Mouse (Mus musculus) neural tube, embryonic 14.5 days (tissue): ENCODE measurements around the gene Zw10. TPM values are rescaled to one million over a fixed set of nuclear protein-coding genes. Genes with fewer than 3 reads are reported as not detected.

Experiments
- ATAC-seq: fragments of 200-750 bp; cut with Nextera tagmentation; 2 replicates; pipeline ENCODE4 v1.8.0; 2017; ENCODE audit warnings: low read depth, mild to moderate bottlenecking, moderate TSS enrichment, moderate library complexity
- H3K27ac ChIP-seq: fragments of 300-500 bp; sonication (generic); 2 replicates; pipeline ENCODE4 v1.5.1; 2014; ENCODE audit warnings: low read depth, mild to moderate bottlenecking, control low read depth, low read length, moderate library complexity, mixed read lengths
- H3K27me3 ChIP-seq: fragments of 300-500 bp; sonication (generic); 2 replicates; pipeline ENCODE4 v1.6.1; 2014; ENCODE audit warnings: low read length; ENCODE audit not compliant: control insufficient read depth, insufficient read depth
- H3K36me3 ChIP-seq: fragments of 300-500 bp; sonication (generic); 2 replicates; pipeline ENCODE4 v1.6.1; 2014; ENCODE audit warnings: low read length, mixed read lengths; ENCODE audit not compliant: control insufficient read depth, insufficient read depth
- H3K4me1 ChIP-seq: fragments of 300-500 bp; sonication (generic); 2 replicates; pipeline ENCODE4 v1.6.1; 2014; ENCODE audit warnings: low read length; ENCODE audit not compliant: control insufficient read depth, insufficient read depth
- H3K4me2 ChIP-seq: fragments of 300-500 bp; sonication (generic); 2 replicates; pipeline ENCODE4 v1.6.1; 2014; ENCODE audit warnings: mild to moderate bottlenecking, low read depth, low read length, control low read depth
- H3K4me3 ChIP-seq: fragments of 300-500 bp; sonication (generic); 2 replicates; pipeline ENCODE4 v1.5.1; 2014; ENCODE audit warnings: low read depth, low read length, control low read depth, mixed read lengths
- H3K9ac ChIP-seq: fragments of 300-500 bp; sonication (generic); replicated peaks from 2 replicates; pipeline ENCODE4 v1.6.1; 2014; ENCODE audit warnings: low read depth, mild to moderate bottlenecking, control low read depth, low read length, mixed read lengths
- H3K9me3 ChIP-seq: fragments of 300-500 bp; sonication (generic); 2 replicates; pipeline ENCODE4 v1.6.1; 2016; ENCODE audit warnings: low read length; ENCODE audit not compliant: control insufficient read depth
- WGBS: fragments of 180-500 bp; shearing (Covaris S2); extraction: QIAGEN DNeasy Blood & Tissue Kit; methylation state at CpG from one replicate; pipeline ENCODE4 v1.1.7; 2014; 5-methylcytosine and 5-hydroxymethylcytosine counted together
- polyA plus RNA-seq: library from polyadenylated mRNA; unstranded; fragments of >200 nt; fragmentation: Nextera tagmentation; extraction: Ambion mirVana; gene quantifications from 2 replicates; pipeline ENCODE4 v1.2.1, GENCODE M21; 2014

The Zw10 gene
- polyA plus RNA-seq, 1 experiment from 2014 or later = 25.3 TPM

DNA sequence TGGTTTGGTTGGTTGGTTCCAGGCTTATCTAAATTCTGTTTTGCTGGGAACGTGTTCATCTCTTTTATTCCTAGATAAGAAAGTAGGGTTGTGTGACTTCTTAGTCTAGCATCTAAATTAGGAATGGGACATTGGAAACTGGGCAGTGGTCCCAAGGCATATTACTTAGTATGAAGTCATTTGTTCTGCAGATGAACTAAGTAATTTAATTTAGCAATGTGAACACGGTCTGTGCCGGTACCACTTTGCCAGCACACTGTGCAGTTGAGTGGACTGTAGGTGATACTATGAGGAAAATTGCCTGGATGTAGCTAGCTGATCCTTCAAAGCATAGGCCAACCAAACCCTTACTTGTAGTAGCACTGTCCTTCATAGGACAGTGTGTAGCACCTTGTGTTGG lies 21.4 kb downstream of the Zw10 start:
- ATAC-seq = no peak
- Histone ChIP-seq H3K4me1 (no peaks in the 10 kb centered on the region), H3K27ac (no peak overlapping the region), H3K9me3 (no peaks in the 10 kb centered on the region), H3K4me2 (no peak overlapping the region), H3K36me3 (peaks cover 18% of the 10 kb centered on the region), H3K4me3 (no peak overlapping the region), H3K27me3 (no peaks in the 10 kb centered on the region), H3K9ac (no peak overlapping the region)
- 94% methylated on average over 3 of the region's 3 CpGs for WGBS

DNA sequence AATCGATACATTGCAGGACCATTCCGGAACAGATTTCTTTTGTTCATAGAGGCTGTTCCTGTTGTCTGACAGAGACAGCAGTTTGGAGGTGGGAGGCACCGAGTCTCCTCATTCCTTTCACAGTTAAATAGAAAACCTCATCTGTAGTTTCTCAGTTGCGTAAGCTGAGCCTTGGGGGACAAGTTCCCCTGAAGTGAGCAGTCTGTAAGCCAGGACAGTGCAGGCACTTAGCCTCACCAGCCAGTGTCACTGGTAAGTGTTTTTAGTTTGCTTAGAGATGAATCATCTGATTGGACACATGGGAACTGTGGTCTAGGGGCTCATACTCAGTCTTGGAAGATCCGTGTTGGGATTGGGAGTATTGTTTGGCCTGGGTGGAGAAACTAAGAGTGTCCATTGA lies 25.7 kb downstream of the Zw10 start, which contains the start of gene Tmprss5:
TSS of gene Tmprss5 (plus strand) at position 154 of the 400 bp plus-strand sequence.
- no peak within 1 kb of the TSS for H3K9ac ChIP-seq
- H3K27ac ChIP-seq = no peak within 1 kb of the TSS
- WGBS = 48% methylated on average over 5 of the region's 5 CpGs
- H3K4me2 ChIP-seq = no peak within 1 kb of the TSS
- H3K27me3 ChIP-seq = no peaks in the 10 kb centered on the region
- H3K4me1 ChIP-seq = no peaks in the 10 kb centered on the region
- H3K9me3 ChIP-seq = no peaks in the 10 kb centered on the region
- H3K36me3 ChIP-seq = peaks cover 13% of the 10 kb centered on the region; the same call in 1 of the 2 replicates
- no peak for ATAC-seq
- no peak within 1 kb of the TSS for H3K4me3 ChIP-seq

DNA sequence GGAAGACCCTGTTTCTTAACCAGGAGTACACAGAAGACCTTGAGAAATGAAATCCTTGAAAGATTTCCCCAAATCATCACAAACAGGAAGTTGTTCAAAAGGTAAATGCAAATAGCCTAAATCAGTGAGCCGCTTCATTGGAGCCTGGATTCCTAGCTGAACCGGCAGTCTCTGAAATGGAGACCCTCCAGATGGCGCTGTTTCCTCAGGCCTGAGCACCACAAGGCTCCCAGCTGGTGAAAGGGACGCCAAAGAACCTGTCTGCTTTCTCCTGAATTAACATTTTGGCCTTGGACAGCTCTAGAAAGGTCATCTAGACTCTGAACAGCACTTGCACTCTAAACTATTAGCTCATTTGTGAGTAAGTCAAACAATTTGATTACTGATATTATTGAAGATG lies 26.1 kb downstream of the Zw10 start:
- no peak overlapping the region for H3K4me2 ChIP-seq
- H3K27me3 ChIP-seq = no peaks in the 10 kb centered on the region
- no peak for ATAC-seq
- no peak overlapping the region for H3K4me3 ChIP-seq
- peaks cover 13% of the 10 kb centered on the region; the same call in 1 of the 2 replicates for H3K36me3 ChIP-seq
- 3% methylated on average over 4 of the region's 4 CpGs for WGBS
- H3K9me3 ChIP-seq = no peaks in the 10 kb centered on the region
- no peak overlapping the region for H3K9ac ChIP-seq
- no peaks in the 10 kb centered on the region for H3K4me1 ChIP-seq
- no peak overlapping the region for H3K27ac ChIP-seq

DNA sequence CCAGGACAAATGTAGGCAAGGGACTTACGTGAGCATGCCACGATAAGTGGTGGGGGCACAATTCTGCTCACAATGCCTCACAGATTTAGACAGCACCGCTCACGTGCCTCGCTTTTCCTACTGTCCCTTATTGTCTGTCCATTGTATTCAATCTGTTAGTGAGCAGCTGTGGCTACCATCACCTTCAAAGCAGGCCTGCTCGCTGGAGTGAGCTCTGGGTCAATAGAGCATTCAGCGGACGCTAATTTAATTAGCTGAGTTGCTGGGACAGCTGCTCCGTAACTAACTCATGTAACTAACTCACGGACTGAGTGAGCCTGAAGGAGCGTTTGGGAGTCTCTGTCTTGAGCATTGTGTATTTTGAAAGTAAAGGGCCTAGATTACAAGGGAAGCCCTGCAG lies 31.9 kb downstream of the Zw10 start:
- H3K4me3 ChIP-seq = no peak overlapping the region
- WGBS = 16% methylated on average over 11 of the region's 11 CpGs
- no peaks in the 10 kb centered on the region for H3K36me3 ChIP-seq
- H3K9ac ChIP-seq = no peak overlapping the region
- H3K4me1 ChIP-seq = 0 out of 2 replicates have a peak, but pooled peaks cover 3% of the 10 kb centered on the region
- H3K4me2 ChIP-seq = no peak overlapping the region
- no peak for ATAC-seq
- H3K27ac ChIP-seq = no peak overlapping the region
- H3K9me3 ChIP-seq = no peaks in the 10 kb centered on the region
- H3K27me3 ChIP-seq = no peaks in the 10 kb centered on the region

DNA sequence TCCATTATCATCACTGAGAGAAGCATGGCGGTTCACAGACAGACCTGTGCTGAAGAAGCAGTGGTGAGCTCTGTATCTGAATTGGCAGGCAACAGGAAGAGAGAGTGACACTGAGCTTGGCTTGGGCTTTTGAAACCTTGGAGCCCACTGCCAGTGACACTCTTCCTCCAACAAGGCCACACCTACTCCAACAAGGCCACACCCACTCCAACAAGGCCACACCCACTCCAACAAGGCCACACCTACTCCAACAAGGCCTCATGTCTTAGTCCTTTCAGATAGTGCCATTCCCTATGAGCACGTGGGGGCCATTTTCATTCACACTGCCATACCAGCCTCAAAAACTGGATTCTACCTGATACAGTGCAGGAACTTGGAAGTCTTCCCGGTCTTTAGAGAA lies 43.5 kb downstream of the Zw10 start:
- Histone ChIP-seq H3K27ac (no peak overlapping the region), H3K4me2 (no peak overlapping the region), H3K9ac (no peak overlapping the region), H3K27me3 (no peaks in the 10 kb centered on the region), H3K4me3 (no peak overlapping the region), H3K9me3 (no peaks in the 10 kb centered on the region), H3K36me3 (no peaks in the 10 kb centered on the region), H3K4me1 (no peaks in the 10 kb centered on the region)
- ATAC-seq = no peak
- whole genome bisulfite sequencing = 93% methylated on average over 3 of the region's 3 CpGs

DNA sequence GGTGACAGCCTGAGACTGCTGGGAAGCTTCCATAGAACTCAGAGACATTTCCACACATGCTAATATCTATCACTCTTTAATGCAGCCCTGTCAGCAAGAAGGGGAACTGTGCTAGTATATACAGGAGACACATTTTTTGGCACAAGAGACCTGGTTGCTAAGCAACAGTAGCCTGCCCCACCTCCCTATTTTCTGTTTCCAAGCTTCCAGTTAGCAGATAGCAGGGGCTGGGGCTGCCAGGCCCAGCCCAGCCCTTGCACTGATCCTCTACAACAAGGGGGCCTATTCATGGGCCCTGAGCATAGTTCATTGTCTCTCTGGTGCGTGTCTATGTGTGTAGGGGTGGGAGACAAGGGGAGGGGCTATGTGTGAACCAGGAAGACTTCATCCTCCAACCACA lies 46.9 kb downstream of the Zw10 start:
- Histone ChIP-seq H3K4me2 (no peak overlapping the region), H3K4me1 (no peaks in the 10 kb centered on the region), H3K4me3 (no peak overlapping the region), H3K27ac (no peak overlapping the region), H3K27me3 (no peaks in the 10 kb centered on the region), H3K9ac (no peak overlapping the region), H3K9me3 (no peaks in the 10 kb centered on the region), H3K36me3 (no peaks in the 10 kb centered on the region)
- peak; percentile 92 for ATAC-seq
- WGBS = 14% methylated on average over 1 of the region's 1 CpGs

DNA sequence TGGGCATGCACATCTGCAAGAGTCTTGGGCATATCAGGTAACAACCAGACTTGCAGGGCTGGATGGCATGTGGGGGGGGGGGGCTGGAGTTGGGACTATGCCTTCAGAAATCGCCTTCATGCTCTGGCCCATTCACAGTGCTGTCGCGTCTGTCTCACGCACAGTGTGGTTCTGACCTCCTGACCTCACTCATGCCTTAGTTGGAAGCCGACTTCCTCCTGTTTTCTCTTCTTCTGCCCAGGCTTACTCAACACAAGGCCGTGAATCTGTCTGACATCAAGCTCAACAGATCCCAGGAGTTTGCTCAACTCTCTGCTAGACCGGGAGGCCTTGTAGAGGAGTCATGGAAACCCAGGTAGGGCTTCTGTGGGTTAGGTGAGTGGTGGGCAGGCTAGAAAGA lies 53.7 kb downstream of the Zw10 start:
- WGBS = 50% methylated on average over 7 of the region's 7 CpGs
- no peaks in the 10 kb centered on the region for H3K9me3 ChIP-seq

DNA sequence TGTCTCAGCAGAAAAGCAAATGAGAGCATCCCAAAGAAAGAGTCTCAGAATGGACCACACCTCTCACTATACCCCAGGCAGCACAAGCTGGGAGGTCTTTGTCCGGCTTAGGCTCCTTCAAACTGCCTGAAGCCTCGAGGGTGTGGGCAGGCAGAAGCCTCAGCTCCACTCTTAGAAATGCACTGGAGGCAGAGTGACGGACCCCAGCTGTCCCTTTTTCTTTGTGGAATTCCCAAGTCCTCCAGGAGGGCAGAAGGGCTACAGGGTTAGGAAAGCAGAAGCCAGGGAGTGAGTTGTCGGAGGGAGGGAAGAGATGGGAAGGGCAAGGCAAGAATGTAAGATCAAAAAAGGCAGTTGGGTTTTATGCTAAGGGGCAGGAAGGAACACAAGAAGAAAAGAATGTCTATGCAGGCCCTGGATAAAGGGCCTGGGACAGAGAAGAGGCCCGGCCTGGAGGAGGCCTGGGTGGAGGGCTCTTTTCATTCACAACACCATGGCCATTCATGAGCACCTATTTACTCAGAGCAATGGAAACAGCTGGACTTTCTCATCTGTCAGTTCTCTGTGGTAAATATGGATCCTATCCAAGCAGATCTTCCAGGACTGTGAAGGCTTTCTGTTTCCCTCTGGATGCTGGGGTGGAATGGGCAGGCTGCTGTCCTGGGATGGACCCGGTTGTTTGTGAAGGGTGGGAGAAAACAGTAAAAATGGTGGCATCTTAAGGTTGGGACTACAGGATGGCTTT lies 55.2 kb downstream of the Zw10 start:
- ATAC-seq = no peak
- Histone ChIP-seq H3K4me3 (no peak overlapping the region), H3K4me2 (no peak overlapping the region), H3K27me3 (no peaks in the 10 kb centered on the region), H3K27ac (no peak overlapping the region), H3K4me1 (no peaks in the 10 kb centered on the region), H3K36me3 (no peaks in the 10 kb centered on the region), H3K9me3 (no peaks in the 10 kb centered on the region), H3K9ac (no peak overlapping the region)
- 47% methylated on average over 6 of the region's 6 CpGs for WGBS

More for the DNA sequence above, 53.7 kb downstream of the Zw10 start:
- H3K4me2 ChIP-seq = no peak overlapping the region
- H3K36me3 ChIP-seq = no peaks in the 10 kb centered on the region
- no peak overlapping the region for H3K4me3 ChIP-seq
- no peaks in the 10 kb centered on the region for H3K27me3 ChIP-seq
- no peaks in the 10 kb centered on the region for H3K4me1 ChIP-seq
- ATAC-seq = no peak
- H3K27ac ChIP-seq = no peak overlapping the region
- no peak overlapping the region for H3K9ac ChIP-seq

DNA sequence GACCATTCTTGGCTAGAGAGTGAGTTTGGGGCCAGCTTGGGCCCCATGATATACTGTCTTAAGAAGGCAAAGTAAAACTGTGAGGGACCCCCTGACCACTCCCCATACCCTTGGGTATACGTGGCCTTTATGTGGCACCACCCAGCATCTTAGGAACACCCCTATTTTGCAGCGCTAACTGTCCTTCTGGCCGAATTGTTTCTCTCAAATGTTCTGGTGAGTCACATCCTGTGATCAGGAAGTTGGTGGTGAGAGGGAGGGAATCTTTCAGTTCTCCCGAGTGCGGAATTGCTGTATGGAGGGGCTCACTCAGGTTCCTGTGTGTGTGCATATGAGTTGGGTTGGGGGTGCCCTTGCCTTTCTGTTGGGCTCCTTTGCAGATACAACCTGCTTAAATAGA lies 55.9 kb downstream of the Zw10 start:
- Histone ChIP-seq H3K9me3 (no peaks in the 10 kb centered on the region), H3K27me3 (no peaks in the 10 kb centered on the region), H3K4me2 (no peak overlapping the region), H3K27ac (no peak overlapping the region), H3K9ac (no peak overlapping the region), H3K4me3 (no peak overlapping the region), H3K36me3 (no peaks in the 10 kb centered on the region), H3K4me1 (no peaks in the 10 kb centered on the region)
- no peak for ATAC-seq
- WGBS = 87% methylated on average over 5 of the region's 5 CpGs
